Mouse (Mus musculus) ovary, adult 2 months (tissue): ENCODE data around the gene Lce1c. TPM values are rescaled to one million over a fixed set of nuclear protein-coding genes. Genes with fewer than 3 reads are reported as not detected.

Experiments used
- polyA plus RNA-seq: library from polyadenylated mRNA; depleted of rRNA; stranded (reverse); fragments of >200 nt; gene quantifications from 2 replicates; pipeline ENCODE4 v1.2.3, GENCODE M21; 2012; rRNA removed

The Lce1c gene
- polyA plus RNA-seq = not detected in 2 replicates

DNA sequence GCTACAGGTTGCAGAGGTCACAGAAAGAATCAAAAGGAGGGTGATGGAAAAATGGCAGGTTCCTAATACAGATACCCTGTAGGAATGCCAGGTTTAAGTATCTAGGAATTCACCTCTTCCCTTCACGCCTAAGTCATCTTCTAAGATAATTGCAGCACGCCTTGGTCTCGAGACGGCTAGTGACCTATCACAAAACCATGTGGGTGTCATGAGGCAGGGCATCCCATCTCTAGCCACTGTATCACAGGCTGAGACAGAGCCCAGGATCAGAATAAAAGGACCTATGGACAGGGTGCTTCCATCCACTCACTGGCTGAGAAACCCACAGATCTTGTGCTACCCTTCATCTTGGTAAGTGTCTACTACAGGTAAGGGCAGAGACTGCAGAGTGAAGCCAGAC lies at the start of gene Lce1c:
Gene Lce1c (plus strand): TSS at position 301 of the 400 bp plus-strand sequence.

DNA sequence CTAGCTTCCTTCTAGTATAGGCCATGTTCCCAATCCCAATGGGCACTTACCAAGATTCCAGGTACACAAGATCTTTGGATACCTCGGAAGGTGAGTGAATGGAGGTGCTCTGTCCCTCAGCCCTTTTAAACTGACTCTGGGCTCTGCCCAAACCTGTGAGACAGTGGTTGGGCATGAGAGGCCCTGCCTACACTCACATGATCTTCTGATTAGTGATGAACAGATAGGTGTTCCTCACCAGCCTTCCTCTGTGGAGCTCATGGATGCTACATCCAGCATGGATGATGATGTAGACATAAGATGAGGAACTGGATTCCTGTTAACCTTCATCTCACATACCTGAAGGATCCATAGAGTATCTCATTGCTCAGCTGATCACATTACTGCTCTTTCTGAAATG lies 30.8 kb upstream of the Lce1c start, which contains the start of gene Lce1a1:
Gene Lce1a1 (minus strand): TSS at position 101 of the 400 bp plus-strand sequence.

DNA sequence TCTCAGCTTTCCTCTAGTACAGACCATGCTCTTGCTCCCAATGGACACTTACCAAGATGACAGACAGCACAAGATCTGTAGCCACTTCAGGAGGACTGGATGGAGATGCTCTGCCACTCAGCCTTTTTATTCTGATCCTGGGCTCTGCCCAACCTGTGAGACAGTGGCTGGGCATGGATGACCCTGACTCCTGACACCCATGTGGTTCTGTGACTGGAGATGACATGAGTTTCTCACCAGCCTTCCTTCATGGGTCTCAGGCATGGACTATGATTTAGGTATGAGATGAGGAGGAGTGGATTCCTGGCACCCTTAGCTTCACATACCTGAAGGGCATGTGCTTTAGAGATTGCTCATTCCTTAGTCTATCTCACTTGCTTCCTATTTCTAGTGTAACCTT lies 22.2 kb upstream of the Lce1c start, which contains the start of gene Lce1b:
Gene Lce1b (minus strand): TSS at position 101 of the 400 bp plus-strand sequence.

DNA sequence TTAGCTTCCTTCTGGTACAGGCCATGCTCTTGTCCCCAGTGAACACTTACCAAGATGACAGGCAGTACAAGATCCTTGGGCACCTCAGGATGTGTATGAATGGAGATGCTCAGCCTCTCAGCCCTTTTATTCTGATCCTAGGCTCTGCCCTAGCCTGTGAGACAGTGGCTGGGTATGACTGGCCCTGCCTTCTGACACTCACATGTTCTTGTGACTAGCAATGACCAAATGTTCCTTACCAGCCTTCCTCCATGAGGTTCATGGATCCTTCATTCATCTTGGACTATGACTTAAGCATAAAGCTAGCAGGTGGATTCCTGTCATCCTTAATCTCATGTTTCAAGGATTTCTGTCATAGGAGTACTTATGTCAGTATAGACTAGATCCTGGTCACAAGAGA lies 8.8 kb upstream of the Lce1c start, which contains the start of gene Lce1a2:
Gene Lce1a2 (minus strand): TSS at position 101 of the 400 bp plus-strand sequence.

GRCm38 (mm10) chr3:92687110-92687509 lies 8.1 kb downstream of the Lce1c start, which contains the start of gene Lce1d:
Lce1d (minus strand) TSS chr3:92687210.

GRCm38 (mm10) chr3:92708974-92709373 lies 29.9 kb downstream of the Lce1c start, which contains the start of gene Lce1e:
Lce1e (minus strand) TSS chr3:92709074.

DNA sequence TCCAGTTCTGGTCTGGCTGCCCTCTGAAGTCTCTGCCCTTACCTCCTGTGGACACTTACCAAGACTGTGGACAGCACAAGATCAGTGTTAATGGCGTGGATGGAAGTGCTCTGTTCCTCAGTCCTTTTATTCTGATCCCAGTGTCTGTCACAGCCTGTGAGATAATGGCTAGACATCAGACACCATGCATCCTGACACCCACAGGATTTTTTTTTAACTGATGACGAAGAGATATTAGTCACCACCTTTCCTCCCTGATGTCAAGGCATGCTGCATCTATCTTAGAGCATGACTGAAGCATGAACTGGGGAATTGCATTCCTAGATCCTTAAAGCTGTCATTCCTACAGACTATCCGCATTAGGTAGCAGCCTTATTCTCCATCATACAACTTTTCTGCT lies 41.2 kb downstream of the Lce1c start, which contains the start of gene Lce1f:
Gene Lce1f (minus strand): TSS at position 101 of the 400 bp plus-strand sequence.

Other genes with a start within 250 kb of the Lce1c start
- gene Gm9774, start 249.8 kb upstream of the Lce1c start, polyA plus RNA-seq = 7.6 and 8.8 TPM in 2 replicates
- gene Sprr2k, start 246.7 kb upstream of the Lce1c start, polyA plus RNA-seq = not detected in 2 replicates
- not detected in 2 replicates for gene Sprr1b, start 240.5 kb upstream of the Lce1c start, polyA plus RNA-seq
- 0.25 TPM in 1 of 2 replicates, not detected in the other for gene Sprr3, start 220.5 kb upstream of the Lce1c start, polyA plus RNA-seq
- gene Sprr1a, start 193.4 kb upstream of the Lce1c start, polyA plus RNA-seq = 1.1 and 13.1 TPM in 2 replicates
- not detected in 2 replicates for gene Sprr4, start 178.8 kb upstream of the Lce1c start, polyA plus RNA-seq
- not detected in 2 replicates for gene 2310046K23Rik, start 144.7 kb upstream of the Lce1c start, polyA plus RNA-seq
- not detected in 2 replicates for gene Ivl, start 105.5 kb upstream of the Lce1c start, polyA plus RNA-seq
- not detected in 2 replicates for gene Smcp, start 90.2 kb upstream of the Lce1c start, polyA plus RNA-seq
- not detected in 2 replicates for gene 2210017I01Rik, start 71.8 kb upstream of the Lce1c start, polyA plus RNA-seq
- gene Lce6a, start 57.6 kb upstream of the Lce1c start, polyA plus RNA-seq = not detected in 2 replicates
- gene Lce1a1, start 30.9 kb upstream of the Lce1c start, polyA plus RNA-seq = not detected in 2 replicates
- gene Lce1b, start 22.3 kb upstream of the Lce1c start, polyA plus RNA-seq = 0.26 TPM in 1 of 2 replicates, not detected in the other
- not detected in 2 replicates for gene Lce1a2, start 8.9 kb upstream of the Lce1c start, polyA plus RNA-seq
- not detected in 2 replicates for gene Lce1d, start 8.0 kb downstream of the Lce1c start, polyA plus RNA-seq
- gene Lce1e, start 29.8 kb downstream of the Lce1c start, polyA plus RNA-seq = not detected in 2 replicates
- 0.22 TPM in 1 of 2 replicates, not detected in the other for gene Lce1f, start 41.1 kb downstream of the Lce1c start, polyA plus RNA-seq
- not detected in 2 replicates for gene Gm38119, start 59.8 kb downstream of the Lce1c start, polyA plus RNA-seq
- not detected in 2 replicates for gene Lce1g, start 73.1 kb downstream of the Lce1c start, polyA plus RNA-seq
- gene Lce1h, start 85.8 kb downstream of the Lce1c start, polyA plus RNA-seq = not detected in 2 replicates
- not detected in 2 replicates for gene Lce1i, start 99.7 kb downstream of the Lce1c start, polyA plus RNA-seq
- gene Lce1j, start 111.3 kb downstream of the Lce1c start, polyA plus RNA-seq = 0.60 TPM in 1 of 2 replicates, not detected in the other
- gene Lce1k, start 128.6 kb downstream of the Lce1c start, polyA plus RNA-seq = not detected in 2 replicates
- gene Kprp, start 148.0 kb downstream of the Lce1c start, polyA plus RNA-seq = not detected in 2 replicates
- not detected in 2 replicates for gene Lce1l, start 172.0 kb downstream of the Lce1c start, polyA plus RNA-seq
- not detected in 2 replicates for gene 2310050C09Rik, start 191.0 kb downstream of the Lce1c start, polyA plus RNA-seq
- gene Lce3a, start 247.0 kb downstream of the Lce1c start, polyA plus RNA-seq = not detected in 2 replicates